Mouse (Mus musculus) urinary bladder, postnatal 10 days (tissue): ENCODE data around the gene Vps41.

Experiments used
- DNase-seq: peaks from one replicate; pipeline ENCODE4 v3.0.0; 2022; ENCODE audit warnings: low spot score

Gene Vps41

DNA sequence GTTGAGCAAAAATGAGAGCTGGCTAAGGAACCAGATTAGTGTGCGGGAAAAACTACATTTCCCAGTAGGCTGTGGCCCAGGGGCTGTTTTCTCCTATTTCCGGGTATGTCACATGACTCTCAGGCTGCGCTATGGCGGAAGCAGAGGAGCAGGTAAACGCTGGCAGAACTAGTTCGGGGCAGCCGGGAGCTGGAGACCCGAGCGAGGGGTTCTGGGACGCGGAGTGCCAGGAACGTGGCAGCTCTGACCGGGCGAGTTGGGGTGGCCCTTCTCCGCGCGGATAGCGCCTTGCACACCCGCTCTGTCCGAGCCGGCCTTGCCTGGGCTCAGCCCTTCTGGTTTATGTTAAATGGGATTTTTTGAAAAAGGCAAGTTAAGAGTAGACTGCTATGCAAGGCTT, at the start of gene Vps41:
TSS of gene Vps41 (plus strand) at position 102 of the 400 bp plus-strand sequence.
- peak; percentile 15 for DNase-seq

DNA sequence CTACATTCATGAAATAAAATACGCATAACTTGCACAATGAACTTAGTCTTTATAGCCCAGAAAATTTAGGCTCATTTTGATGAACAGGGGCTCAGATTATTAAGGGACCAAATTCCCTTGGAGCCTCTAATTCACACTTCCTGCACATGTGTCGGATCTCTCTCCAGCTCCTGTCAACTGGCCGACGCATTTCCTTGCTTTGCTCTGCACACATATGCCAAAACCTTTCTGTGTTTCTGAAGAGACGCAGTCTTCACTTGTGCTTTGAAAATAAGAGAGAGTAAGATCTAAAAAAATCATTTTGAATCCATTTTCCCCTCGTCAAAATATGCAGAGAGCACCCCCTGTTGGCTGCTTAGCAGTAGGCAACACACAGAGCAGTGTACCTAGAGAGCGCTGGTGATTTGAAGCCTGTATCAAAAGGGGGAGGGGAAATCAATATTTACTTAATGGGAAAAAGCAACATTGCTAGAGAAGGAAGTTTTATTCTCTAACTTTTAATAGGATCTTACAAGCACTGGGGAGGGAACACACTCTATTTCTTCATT, 18.5 kb upstream of the Vps41 start:
- no peak for DNase-seq

DNA sequence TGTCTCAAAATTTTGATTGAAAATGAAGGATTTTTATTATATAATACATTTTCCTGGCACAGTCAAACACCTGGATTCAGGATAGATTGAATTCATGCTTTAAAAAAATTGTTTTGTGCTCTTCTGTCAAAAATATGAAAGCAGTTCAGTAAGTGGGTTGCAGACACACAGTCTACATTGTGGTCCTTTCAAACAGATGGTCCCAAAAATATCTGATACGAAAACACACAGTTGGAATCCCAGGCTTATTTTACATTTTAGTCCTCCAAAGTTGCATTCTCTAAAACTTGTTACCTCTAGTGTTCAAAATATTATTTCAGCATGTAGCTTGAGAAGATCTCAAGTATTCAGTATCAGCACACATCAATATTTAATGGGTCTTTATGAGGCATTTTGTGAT, 5.4 kb upstream of the Vps41 start:
- no peak for DNase-seq

DNA sequence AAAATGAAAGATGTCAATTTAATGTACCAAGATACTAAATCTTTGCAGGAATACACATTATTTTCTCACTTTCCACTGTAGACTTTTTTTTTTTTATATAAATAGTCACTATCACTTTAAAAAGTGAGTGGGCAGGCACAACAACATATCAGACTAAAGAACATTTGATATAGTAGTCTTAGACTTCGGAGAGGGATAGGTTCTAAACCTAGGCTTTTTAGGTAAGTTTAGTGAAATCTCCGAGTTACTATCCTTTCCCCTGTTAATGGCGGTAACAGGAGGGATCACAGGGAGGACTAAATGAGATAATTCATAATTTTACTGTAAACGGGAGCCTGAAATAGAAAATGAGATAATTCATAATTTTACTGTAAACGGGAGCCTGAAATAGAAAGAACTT, 379 bp upstream of the Vps41 start:
- no peak for DNase-seq

DNA sequence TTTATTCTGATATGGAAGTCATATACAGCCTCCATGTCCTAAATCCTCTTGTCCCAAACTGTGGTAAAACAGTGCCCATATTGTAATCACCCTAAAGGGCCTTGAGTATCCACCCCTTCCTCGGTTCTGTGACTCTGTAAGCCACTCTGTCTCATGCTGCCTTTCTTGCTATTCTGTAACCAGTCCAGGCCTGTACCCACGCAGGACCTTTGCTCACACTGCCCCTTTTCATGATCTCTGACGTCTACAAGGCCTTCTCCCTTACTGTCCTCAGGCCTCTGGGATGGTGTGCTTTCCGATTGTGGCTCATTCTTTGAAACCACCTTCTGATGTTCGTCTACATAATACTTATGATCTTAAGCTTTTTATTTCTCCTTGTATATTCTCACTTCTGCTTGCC, 1.4 kb downstream of the Vps41 start:
- DNase-seq = no peak

DNA sequence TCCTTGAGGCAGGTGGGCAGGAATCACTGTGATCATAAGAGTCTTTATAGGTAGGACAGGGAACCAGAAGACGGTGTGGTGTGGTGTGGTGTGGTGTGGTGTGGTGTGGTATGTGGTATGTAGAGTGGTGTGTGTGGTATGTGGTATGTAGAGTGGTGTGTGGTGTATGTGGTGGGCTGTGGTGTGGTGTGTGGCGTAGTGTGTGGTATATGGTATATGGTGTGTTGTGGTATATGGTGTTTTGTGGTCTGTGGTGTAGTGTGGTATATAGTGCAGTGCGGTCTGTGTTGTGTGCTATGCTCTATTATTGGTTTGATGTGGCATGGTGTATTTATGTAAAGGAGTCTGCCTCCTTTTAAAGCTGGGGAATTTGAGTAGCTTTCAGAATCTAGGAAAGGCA, 13.6 kb downstream of the Vps41 start:
- DNase-seq = no peak

DNA sequence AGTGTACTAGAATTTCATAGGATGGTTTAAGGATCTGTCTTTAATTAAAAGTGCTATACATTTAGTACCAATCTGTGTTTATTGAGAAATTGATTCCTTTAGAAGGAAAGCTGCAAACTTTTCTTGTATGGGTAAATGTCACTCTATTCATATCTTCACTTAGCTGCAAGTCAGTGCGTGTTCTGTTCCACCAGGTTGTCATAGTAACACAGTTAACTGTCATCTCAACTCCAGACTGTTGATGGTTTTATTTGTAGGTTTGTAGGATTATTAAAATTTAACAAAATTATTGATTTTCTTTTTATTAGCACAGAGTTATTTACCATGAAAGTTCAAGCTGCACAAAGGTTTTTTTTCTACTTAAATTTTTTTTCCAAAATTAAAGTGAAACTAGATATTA, 19.5 kb downstream of the Vps41 start:
- no peak for DNase-seq

DNA sequence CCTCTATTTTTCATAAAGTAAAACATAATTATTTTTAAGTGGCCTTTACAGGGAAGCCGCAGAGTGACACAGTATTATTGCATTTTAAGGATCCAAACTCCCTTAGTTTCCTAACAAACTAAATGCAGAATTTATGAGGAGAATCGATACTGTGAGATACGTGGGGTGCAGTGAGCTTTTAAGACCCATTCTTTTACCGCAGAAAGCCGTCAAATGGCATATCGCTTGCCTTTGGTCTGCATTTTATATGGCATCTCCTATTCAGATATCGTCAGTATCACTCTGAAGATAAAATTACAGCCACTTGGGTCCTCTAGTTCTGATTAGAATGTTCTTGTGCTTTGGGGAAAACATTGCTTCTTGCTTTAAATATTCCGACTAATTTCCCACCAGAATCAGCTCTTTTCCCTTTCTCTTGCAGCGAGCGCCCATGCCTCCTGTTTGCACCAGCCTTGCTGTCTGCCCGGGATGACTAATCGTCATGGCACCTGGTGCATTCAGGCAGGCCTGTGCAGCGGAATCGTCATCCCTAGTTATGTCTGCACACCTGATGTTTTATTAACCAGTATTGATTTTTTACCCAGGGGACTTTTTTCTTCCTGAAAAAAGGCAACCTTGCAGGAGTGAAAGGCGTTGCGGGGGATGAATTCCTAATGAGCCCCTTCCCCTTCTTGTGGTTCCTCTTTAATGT, 26.6 kb downstream of the Vps41 start:
- DNase-seq = no peak

DNA sequence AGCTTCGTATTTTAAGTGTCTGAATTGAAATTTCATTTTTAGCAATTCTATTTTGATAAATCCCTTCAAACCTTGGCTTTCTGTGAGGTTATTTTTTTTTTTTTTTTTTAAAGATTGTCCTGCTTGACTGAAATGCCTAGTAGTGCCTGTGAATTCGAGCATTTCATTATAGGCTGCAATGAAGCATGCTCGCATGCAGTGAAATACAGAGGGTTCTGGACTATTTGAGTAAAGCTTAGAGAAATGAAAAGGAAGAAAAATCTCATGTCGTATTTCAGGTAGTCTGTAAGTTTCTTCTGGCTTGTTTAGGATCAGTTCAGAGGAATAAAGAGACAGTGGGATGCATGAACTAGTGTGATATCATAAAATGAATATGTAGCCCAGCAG, 27.2 kb downstream of the Vps41 start:
- no peak for DNase-seq

DNA sequence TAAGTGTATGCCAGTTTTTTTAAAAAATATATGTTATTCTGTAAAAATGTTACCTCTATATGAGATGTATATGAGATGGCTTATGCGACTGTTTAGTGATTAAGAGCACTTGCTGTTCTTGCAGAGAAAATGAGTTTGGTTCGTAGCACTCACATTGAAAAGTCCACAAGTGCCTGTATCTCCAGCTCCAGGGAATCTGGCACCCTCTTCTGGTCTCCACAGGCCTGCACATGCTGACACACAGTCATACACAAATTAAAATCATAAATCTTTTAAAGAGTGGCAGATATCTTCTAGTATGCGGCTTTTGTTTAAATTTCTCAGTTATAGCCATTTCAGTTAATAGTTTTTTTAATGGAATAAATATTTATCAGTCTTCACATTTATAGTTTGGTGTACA, 40.9 kb downstream of the Vps41 start:
- DNase-seq = no peak

DNA sequence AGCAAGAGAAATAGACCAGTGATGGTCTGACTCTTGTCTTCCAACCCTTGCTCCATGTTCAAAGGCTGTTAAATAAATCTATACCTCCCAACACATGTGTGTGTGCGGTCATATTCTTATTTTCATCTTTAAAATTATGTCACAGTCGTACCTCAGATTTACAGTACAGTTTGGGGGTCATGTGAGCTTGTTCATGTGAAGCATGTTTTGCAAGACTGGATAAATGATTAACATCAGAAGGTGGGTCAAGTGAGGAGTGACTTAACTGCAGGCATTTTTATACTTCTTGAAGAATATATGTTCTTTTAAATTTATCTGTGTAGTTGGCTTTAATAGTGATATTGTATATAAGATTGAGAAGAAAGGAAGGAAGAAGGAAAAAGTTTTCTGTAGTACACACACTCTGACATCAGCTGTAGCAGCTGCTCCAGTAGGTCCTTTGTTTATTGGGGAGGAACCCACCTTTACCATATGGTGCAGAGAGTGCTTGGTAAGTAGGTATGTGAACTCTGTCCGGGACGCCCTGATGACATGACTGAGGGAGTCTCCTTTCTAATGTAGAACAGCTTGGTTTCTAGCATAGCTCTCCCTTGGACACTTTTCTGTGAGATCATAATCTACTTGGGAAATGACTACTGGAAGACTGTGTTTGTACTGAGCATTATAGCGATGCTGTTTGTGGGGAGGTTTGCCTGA, 42.4 kb downstream of the Vps41 start:
- no peak for DNase-seq

DNA sequence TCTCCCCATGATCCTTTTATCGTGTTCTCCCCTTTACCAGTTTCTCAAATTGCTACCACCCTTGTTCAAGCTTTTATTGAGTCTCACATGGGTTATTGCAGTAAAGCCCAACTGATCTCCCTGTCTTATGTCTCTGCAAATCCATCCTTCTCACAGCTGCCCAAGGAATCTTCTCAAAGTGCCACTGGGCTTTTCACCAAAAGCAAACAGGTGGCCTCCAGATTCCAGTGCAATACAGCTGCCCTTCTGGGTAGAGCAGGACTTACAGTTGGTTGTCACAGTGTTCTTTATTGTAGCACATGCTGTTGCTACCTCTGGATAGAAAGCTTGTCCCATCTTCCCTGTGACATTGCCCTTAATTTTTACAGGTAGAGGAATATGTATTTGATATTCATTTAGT, 44.4 kb downstream of the Vps41 start:
- no peak for DNase-seq

DNA sequence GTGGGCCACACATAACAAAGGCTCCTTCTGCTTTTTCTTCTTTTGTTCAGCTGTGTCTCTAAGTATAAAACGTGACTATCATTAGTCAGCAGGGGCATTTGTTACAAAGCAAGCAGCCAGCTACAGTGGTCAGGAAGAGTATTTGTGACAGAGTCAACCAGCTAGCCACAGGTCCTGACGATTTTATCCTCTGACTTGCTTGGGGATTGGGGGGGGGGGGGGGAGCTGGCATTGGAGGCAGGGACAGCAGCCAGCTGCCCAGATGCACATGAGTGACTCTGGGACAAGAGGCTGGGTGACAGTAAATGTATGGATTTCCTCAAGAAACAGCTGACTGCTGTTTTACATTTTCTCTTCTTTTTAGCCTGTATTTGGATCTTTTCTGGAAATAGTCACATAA, 50.8 kb downstream of the Vps41 start:
- DNase-seq = no peak

DNA sequence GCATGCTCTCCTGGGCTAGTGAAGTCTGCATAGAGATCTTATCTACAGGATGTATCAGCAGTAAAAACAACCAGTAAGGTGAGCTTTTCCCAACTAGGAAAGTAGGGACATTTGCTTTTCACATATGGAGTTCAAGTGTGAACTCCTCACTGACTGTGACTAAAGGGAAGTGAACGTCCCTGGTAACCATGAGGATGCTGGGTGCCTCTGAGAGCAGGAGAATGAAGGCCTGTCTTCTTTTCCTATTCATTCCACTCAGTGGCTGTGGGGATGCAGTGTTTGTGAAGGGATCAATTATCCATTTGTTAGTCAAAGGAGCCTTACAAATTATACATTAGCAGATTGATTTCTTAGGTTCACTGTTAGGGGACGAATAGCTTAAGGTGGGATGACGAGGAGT, 51.4 kb downstream of the Vps41 start:
- DNase-seq = no peak

DNA sequence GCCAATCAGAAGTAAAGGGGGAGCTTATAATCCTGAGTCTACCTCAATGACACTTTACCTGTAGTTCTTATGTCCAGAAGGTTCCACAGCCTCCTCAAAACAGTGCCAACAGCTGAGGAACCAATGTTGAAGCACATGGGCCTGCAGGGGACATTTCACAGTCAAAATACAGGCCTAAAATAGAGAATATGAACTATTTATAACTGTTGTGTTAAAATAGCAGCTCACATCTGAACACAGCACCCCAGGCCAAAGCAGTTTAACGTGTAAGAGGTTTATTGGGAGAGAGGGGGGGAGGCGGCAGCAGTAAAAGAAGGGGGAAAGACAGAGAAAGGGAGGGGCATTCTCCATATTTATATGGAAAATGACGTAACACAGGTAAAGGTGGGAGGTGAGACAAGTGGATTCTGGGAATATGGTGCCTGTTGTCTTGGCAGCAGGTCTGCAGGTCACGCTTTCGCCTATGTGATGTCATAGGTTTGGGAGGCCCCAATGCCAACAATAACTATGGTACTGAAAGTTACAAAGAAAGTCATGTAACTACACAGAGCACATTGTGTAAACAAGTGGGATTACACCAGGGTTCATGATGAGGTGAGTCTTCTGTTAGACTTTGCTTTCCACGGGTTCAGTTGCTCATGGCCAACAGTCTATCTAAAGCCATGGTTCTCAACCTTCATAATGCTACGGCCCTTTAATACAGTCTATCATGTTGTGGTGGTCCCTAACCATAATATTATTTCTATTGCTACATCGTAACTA, 56.5 kb downstream of the Vps41 start:
- no peak for DNase-seq

DNA sequence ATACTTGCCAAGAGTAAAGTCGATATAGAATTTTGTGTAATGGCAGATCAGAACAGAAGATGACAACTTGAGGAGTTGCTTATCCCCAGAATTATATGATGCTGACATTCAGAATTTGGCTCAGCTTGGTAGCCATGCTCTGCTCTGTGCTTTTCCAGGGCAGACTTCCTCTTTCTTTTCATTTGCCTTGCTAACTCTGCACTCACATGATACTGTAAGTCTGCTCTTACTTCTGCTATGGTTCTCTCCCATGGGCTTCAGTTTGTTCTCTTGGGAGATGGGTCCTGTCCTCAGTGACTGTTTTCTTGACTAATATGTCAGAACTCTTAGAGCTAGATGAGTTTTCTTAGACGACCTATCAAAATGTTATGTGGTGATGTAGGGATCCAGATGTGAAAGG, 64.2 kb downstream of the Vps41 start:
- DNase-seq = no peak

DNA sequence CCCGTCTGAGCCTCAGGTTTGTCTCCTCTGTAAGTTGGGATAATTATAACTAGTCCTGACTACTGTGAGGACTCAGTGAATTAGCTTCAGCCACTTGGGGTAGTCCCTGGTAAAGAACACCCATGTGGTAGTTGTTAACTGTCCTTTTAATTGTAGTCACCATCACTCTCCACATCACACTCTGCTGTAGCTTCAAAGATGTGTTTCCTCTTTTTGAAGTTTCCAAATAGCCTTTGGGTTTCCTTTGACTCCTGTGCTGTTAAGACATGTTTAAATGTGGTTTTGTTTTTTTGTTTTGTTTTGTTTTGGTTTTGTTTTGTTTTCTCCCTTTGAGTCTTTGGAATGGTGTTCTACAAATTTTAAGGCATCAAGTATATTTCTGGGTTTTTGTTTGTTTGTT, 68.6 kb downstream of the Vps41 start:
- DNase-seq = no peak

DNA sequence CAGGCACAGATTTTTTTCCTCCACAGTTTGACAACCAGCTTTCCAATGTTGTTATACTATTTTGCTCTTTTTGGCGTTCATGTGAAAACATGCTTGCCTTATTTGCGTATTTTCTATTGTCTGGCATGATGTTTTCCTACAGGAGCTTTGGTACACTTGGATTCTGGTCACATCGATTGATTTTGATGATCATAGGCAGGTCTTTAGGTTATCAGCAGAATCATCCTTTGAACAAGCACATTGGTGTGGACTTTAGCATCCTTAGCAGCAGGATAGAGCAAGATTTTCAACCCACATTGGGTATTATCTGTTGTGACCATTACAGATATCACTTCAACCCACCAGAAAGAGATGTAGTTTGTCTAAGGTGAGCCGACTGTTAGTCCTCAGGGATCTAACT, 71.0 kb downstream of the Vps41 start:
- no peak for DNase-seq

DNA sequence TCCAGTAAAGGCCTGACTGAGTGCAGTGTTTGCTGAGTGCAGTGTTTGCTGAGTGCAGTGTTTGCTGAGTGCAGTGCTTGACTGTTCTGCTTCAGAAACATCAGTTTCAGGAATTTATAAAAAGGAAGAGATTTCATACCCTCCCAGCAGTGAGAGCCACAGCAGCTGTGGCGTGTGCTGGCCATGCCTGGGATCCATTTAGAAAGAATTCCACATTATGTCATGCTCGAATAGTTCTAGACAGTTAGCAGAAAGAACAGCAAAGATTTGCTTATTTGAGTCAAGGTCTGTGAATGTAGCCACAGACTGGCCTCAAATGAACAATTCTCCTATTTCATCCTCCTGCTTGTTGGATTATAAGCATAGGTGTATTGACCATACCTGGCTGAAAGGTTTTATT, 71.6 kb downstream of the Vps41 start:
- no peak for DNase-seq

DNA sequence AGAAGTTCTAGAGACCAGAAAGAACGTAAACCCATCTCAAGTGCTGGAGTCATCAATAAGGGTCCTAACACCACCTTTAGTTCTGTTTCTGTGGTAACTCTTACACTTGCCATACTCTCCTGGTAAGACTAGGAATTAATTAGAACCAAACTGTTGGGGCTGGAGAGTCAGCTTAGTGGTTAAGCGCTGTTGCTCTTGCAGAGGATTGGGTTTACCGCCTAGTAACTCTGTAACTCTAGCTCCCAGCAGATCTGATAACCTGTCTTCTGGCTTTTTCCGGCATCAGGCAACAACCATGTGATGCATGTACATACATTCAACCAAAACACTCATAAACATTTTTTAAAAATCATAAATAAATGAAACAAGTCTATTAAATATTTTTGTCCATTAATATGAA, 72.6 kb downstream of the Vps41 start:
- DNase-seq = no peak

DNA sequence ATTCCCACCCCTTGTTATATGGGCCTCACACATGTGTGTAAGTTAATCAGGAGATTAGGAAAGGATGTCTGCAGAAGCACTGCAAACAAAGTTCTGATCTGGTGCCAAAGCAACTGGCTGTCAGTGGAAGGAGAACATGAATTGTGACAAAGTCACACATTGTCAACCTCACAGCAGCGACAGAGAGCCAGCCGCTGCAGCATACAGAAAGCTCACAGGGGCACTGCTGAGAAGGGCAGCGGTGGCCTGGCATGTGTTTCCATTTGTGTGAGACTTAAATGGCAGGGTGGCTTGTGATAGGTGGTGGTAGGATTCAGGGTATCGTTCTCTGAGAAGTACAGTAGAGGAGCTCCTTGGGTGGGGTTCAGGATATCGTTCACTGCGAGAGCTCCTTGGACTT, 73.0 kb downstream of the Vps41 start:
- DNase-seq = no peak

DNA sequence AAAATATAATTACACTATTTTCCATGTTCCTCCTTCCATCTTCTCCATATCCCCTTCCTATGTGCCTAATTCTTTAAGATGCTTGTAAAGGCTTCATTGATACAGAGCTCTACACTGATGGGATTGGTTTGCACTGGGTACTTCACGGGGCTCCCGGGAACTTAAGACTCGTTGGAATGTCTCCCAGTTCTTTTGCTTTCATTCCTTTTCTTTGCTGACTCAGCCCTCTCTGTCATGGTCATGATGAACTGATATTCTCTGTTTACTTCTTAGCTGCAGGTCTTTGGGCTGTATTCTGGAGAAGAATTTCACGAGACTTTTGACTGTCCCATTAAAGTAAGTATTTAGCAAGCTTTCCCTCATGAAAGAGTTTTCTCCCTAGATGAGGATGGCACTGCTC, 74.2 kb downstream of the Vps41 start:
- DNase-seq = no peak

DNA sequence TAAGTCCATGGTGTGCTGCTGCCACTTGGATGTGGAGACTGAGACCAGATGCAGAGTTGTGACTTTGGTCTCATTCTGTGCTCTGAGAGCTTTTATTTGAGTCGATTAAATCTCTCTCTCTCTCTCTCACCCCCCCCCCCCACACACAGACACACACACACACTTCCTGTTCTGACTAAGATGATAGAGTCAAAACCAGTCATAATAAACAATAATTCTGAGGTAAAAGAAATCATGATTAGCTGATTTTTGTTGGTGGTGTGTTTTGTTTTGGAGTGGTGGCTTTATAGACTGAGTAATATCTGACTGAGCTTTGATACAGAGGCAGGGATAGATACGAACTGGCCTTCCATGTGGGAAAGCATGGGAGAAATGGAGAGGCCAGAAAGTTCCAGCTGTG, 74.6 kb downstream of the Vps41 start:
- no peak for DNase-seq
